Mouse (Mus musculus): ENCODE data around the gene Cxcl9. TPM values are rescaled to one million over a fixed set of nuclear protein-coding genes. Genes with fewer than 3 reads are reported as not detected.
A peak's percentile ranks its signal among the peaks of the same experiment; 100 is the strongest.

Cxcl9 gene
- polyA plus RNA-seq, 2 experiments, result 0.94 to 4.1 TPM

GRCm38 (mm10) chr5:92345006-92345405 is 17.1 kb upstream of the Cxcl9 start:
- 87% methylated on average over 8 of the region's 8 CpGs for whole genome bisulfite sequencing
- no peak for TF ChIP-seq POLR2A (IDR thresholded peaks at IDR 0.05; ENCODE audit: borderline replicate concordance, extremely low read depth, insufficient read depth, insufficient read length)

GRCm38 (mm10) chr5:92340606-92341005 is 12.7 kb upstream of the Cxcl9 start:
- Histone ChIP-seq H3K27ac (replicated peaks; ENCODE audit: low read depth, low read length) (no peak overlapping the region), H3K9me3 (ENCODE audit: control insufficient read depth, low read length) (no peaks in the 10 kb centered on the region), H3K4me3 (replicated peaks; ENCODE audit: low read length) (no peak overlapping the region), H3K9ac (ENCODE audit: low read depth, low read length, severe bottlenecking) (no peak overlapping the region), H3K4me2 (replicated peaks; ENCODE audit: low read depth, low read length, severe bottlenecking) (no peak overlapping the region), H3K4me1 (ENCODE audit: control insufficient read depth, insufficient read depth, low read length) (no peaks in the 10 kb centered on the region), H3K27me3 (ENCODE audit: control insufficient read depth, insufficient read depth, low read length) (no peaks in the 10 kb centered on the region), H3K36me3 (ENCODE audit: control insufficient read depth, insufficient read depth, low read length) (no peaks in the 10 kb centered on the region)
- no peak for TF ChIP-seq POLR2A (IDR thresholded peaks at IDR 0.05; ENCODE audit: borderline replicate concordance, extremely low read depth, insufficient read depth, insufficient read length)
- DNase-seq (ENCODE audit: low spot score) (no peak), ATAC-seq (ENCODE audit: low FRiP score, low read depth) (no peak)
- WGBS, result 65% methylated on average over 4 of the region's 4 CpGs

More at GRCm38 (mm10) chr5:92345006-92345405, 17.1 kb upstream of the Cxcl9 start:
- no peaks in the 10 kb centered on the region for H3K27me3 ChIP-seq (ENCODE audit: control insufficient read depth, insufficient read depth, low read length)
- no peak overlapping the region for H3K4me3 ChIP-seq (replicated peaks; ENCODE audit: low read length)
- H3K9ac ChIP-seq (ENCODE audit: low read depth, low read length, severe bottlenecking), result no peak overlapping the region
- DNase-seq (ENCODE audit: low spot score), result no peak
- no peak overlapping the region for H3K27ac ChIP-seq (replicated peaks; ENCODE audit: low read depth, low read length)
- H3K4me1 ChIP-seq (ENCODE audit: control insufficient read depth, insufficient read depth, low read length), result no peaks in the 10 kb centered on the region; the same call in 1 of the 2 replicates
- H3K4me2 ChIP-seq (replicated peaks; ENCODE audit: low read depth, low read length, severe bottlenecking), result no peak overlapping the region
- no peaks in the 10 kb centered on the region for H3K36me3 ChIP-seq (ENCODE audit: control insufficient read depth, insufficient read depth, low read length)
- H3K9me3 ChIP-seq (ENCODE audit: control insufficient read depth, low read length), result no peaks in the 10 kb centered on the region
- ATAC-seq (ENCODE audit: low FRiP score, low read depth), result no peak

- TF ChIP-seq POLR2A (IDR thresholded peaks at IDR 0.05; ENCODE audit: borderline replicate concordance, extremely low read depth, insufficient read depth, insufficient read length), result no peak
- no peak overlapping the region for H3K4me3 ChIP-seq (replicated peaks; ENCODE audit: low read length)
- no peak for ATAC-seq (ENCODE audit: low FRiP score, low read depth)
Measured at GRCm38 (mm10) chr5:92336743-92337142, 8.9 kb upstream of the Cxcl9 start.

GRCm38 (mm10) chr5:92332359-92332840 is 4.5 kb upstream of the Cxcl9 start:
- H3K4me3 ChIP-seq (replicated peaks; ENCODE audit: low read length), result no peak overlapping the region
- ATAC-seq (ENCODE audit: low FRiP score, low read depth), result peak; percentile 90
- peak; percentile 89 for DNase-seq (ENCODE audit: low spot score)
- peak overlapping the region; percentile 68 for H3K27ac ChIP-seq (replicated peaks; ENCODE audit: low read depth, low read length)
- TF ChIP-seq POLR2A (IDR thresholded peaks at IDR 0.05; ENCODE audit: borderline replicate concordance, extremely low read depth, insufficient read depth, insufficient read length), result no peak
- no peak overlapping the region for H3K9ac ChIP-seq (ENCODE audit: low read depth, low read length, severe bottlenecking)
- 55% methylated on average over 9 of the region's 9 CpGs for WGBS
- H3K4me2 ChIP-seq (replicated peaks; ENCODE audit: low read depth, low read length, severe bottlenecking), result peak overlapping the region; percentile 15; the same call in 1 of the 2 replicates
- no peaks in the 10 kb centered on the region for H3K36me3 ChIP-seq (ENCODE audit: control insufficient read depth, insufficient read depth, low read length)
- H3K27me3 ChIP-seq (ENCODE audit: control insufficient read depth, insufficient read depth, low read length), result no peaks in the 10 kb centered on the region
- H3K4me1 ChIP-seq (ENCODE audit: control insufficient read depth, insufficient read depth, low read length), result peaks cover 11% of the 10 kb centered on the region
- H3K9me3 ChIP-seq (ENCODE audit: control insufficient read depth, low read length), result no peaks in the 10 kb centered on the region

More at GRCm38 (mm10) chr5:92336743-92337142, 8.9 kb upstream of the Cxcl9 start:
- H3K9me3 ChIP-seq (ENCODE audit: control insufficient read depth, low read length), result no peaks in the 10 kb centered on the region
- no peaks in the 10 kb centered on the region for H3K27me3 ChIP-seq (ENCODE audit: control insufficient read depth, insufficient read depth, low read length)
- no peaks in the 10 kb centered on the region for H3K36me3 ChIP-seq (ENCODE audit: control insufficient read depth, insufficient read depth, low read length)
- H3K4me1 ChIP-seq (ENCODE audit: control insufficient read depth, insufficient read depth, low read length), result peaks cover 8% of the 10 kb centered on the region
- no peak overlapping the region for H3K4me2 ChIP-seq (replicated peaks; ENCODE audit: low read depth, low read length, severe bottlenecking)
- 74% methylated on average over 3 of the region's 3 CpGs for WGBS
- no peak for DNase-seq (ENCODE audit: low spot score)
- H3K27ac ChIP-seq (replicated peaks; ENCODE audit: low read depth, low read length), result no peak overlapping the region
- H3K9ac ChIP-seq (ENCODE audit: low read depth, low read length, severe bottlenecking), result no peak overlapping the region

GRCm38 (mm10) chr5:92331635-92332338 is 3.9 kb upstream of the Cxcl9 start, which contains the start of gene Art3:
Art3 (plus strand) TSS chr5:92331827.
- no peak for ATAC-seq (ENCODE audit: low FRiP score, low read depth)
- Histone ChIP-seq H3K4me3 (replicated peaks; ENCODE audit: low read length) (no peak within 1 kb of the TSS), H3K27ac (replicated peaks; ENCODE audit: low read depth, low read length) (peak within 1 kb of the TSS; percentile 68), H3K9me3 (ENCODE audit: control insufficient read depth, low read length) (no peaks in the 10 kb centered on the region), H3K4me2 (replicated peaks; ENCODE audit: low read depth, low read length, severe bottlenecking) (peak within 1 kb of the TSS; percentile 15; the same call in 1 of the 2 replicates), H3K4me1 (ENCODE audit: control insufficient read depth, insufficient read depth, low read length) (peaks cover 11% of the 10 kb centered on the region), H3K27me3 (ENCODE audit: control insufficient read depth, insufficient read depth, low read length) (no peaks in the 10 kb centered on the region), H3K36me3 (ENCODE audit: control insufficient read depth, insufficient read depth, low read length) (no peaks in the 10 kb centered on the region), H3K9ac (ENCODE audit: low read depth, low read length, severe bottlenecking) (no peak within 1 kb of the TSS)
- no peak for TF ChIP-seq POLR2A (IDR thresholded peaks at IDR 0.05; ENCODE audit: borderline replicate concordance, extremely low read depth, insufficient read depth, insufficient read length)
- DNase-seq (ENCODE audit: low spot score), result no peak
- WGBS, result 90% methylated on average over 17 of the region's 17 CpGs

Data from limb, embryonic 14.5 days (tissue).